Mouse (Mus musculus): ENCODE measurements around the gene Creb5.

GRCm38 (mm10) chr6:53286389-53287037 is 557 bp upstream of the Creb5 start:
- TF ChIP-seq POLR2A (IDR thresholded peaks at IDR 0.05; ENCODE audit: insufficient read depth, low read length) (no peak), EP300 (IDR thresholded peaks at IDR 0.05; ENCODE audit: insufficient read depth, low read depth, low read length) (no peak), CTCF (IDR thresholded peaks at IDR 0.05; ENCODE audit: low read depth, low read length) (no peak)

All from ES-Bruce4 (cell line).